Mouse (Mus musculus): ENCODE measurements around the gene Gm10324. TPM values are rescaled to one million over a fixed set of nuclear protein-coding genes. Genes with fewer than 3 reads are reported as not detected.

Gene Gm10324
- polyA plus RNA-seq (2014; fragmentation: Illumina TruSeq; extraction: RNeasy Lipid Tissue Mini Kit (QIAGEN cat#74804); ENCODE audit: insufficient read depth, low read depth, low replicate concordance), result not detected

GRCm38 (mm10) chr13:66119247-66119646 is at the start of gene Gm10324:
Gm10324 (plus strand) TSS chr13:66119547.

Other genes starting within 250 kb of the Gm10324 start
- gene Gm10772, start 108.0 kb downstream of the Gm10324 start, polyA plus RNA-seq (2014; fragmentation: Illumina TruSeq; extraction: RNeasy Lipid Tissue Mini Kit (QIAGEN cat#74804); ENCODE audit: insufficient read depth, low read depth, low replicate concordance), result not detected

Data from lung, adult 10 weeks (tissue).